Mouse (Mus musculus): Measurements from ENCODE around the gene Crip2. TPM values are rescaled to one million over a fixed set of nuclear protein-coding genes. Genes with fewer than 3 reads are reported as not detected.

The Crip2 gene
- total and polyA plus RNA-seq, 2 experiments from 2014 or later, result 198 to 533 TPM

- Histone ChIP-seq H3K4me3 (ENCODE audit: low read depth, low read length) (no peak overlapping the region), H3K4me1 (ENCODE audit: insufficient read depth) (peaks cover 11% of the 10 kb centered on the region; the same call in 1 of the 2 replicates), H3K36me3 (ENCODE audit: insufficient read depth) (no peaks in the 10 kb centered on the region), H3K27ac (ENCODE audit: low read depth, low read length) (no peak overlapping the region), H3K9me3 (ENCODE audit: low read length) (no peaks in the 10 kb centered on the region), H3K4me2 (ENCODE audit: low read depth) (no peak overlapping the region), H3K9ac (no peak overlapping the region), H3K27me3 (ENCODE audit: insufficient read depth, low read length) (no peaks in the 10 kb centered on the region)
- DNase-seq (no peak), ATAC-seq (no peak)
- WGBS, result 91% methylated on average over 8 of the region's 8 CpGs
- no peak for TF ChIP-seq CTCF (IDR thresholded peaks at IDR 0.05; ENCODE audit: low read depth)
Measured at GRCm38 (mm10) chr12:113157971-113158370, 17.9 kb downstream of the Crip2 start.

- no peak overlapping the region for H3K4me2 ChIP-seq (ENCODE audit: low read depth)
- no peaks in the 10 kb centered on the region for H3K9me3 ChIP-seq (ENCODE audit: low read length)
- H3K27me3 ChIP-seq (ENCODE audit: insufficient read depth, low read length), result no peaks in the 10 kb centered on the region
- ATAC-seq (peak; percentile 93), DNase-seq (peak; percentile 61)
- no peak for TF ChIP-seq CTCF (IDR thresholded peaks at IDR 0.05; ENCODE audit: low read depth)
- no peak overlapping the region for H3K4me3 ChIP-seq (ENCODE audit: low read depth, low read length)
- peak overlapping the region; percentile 59 for H3K27ac ChIP-seq (ENCODE audit: low read depth, low read length)
- WGBS, result 52% methylated on average over 11 of the region's 11 CpGs
- H3K36me3 ChIP-seq (ENCODE audit: insufficient read depth), result 0 out of 2 replicates have a peak, but pooled peaks cover 4% of the 10 kb centered on the region
- no peaks in the 10 kb centered on the region for H3K4me1 ChIP-seq (ENCODE audit: insufficient read depth)
- no peak overlapping the region for H3K9ac ChIP-seq
Measured at GRCm38 (mm10) chr12:113163561-113164006, 23.5 kb downstream of the Crip2 start.

- Histone ChIP-seq H3K4me3 (ENCODE audit: low read depth, low read length) (no peak overlapping the region), H3K36me3 (ENCODE audit: insufficient read depth) (0 out of 2 replicates have a peak, but pooled peaks cover 4% of the 10 kb centered on the region), H3K27ac (ENCODE audit: low read depth, low read length) (no peak overlapping the region), H3K9me3 (ENCODE audit: low read length) (no peaks in the 10 kb centered on the region), H3K4me2 (ENCODE audit: low read depth) (no peak overlapping the region), H3K4me1 (ENCODE audit: insufficient read depth) (no peaks in the 10 kb centered on the region), H3K27me3 (ENCODE audit: insufficient read depth, low read length) (no peaks in the 10 kb centered on the region), H3K9ac (no peak overlapping the region)
- 89% methylated on average over 9 of the region's 9 CpGs for WGBS
- no peak for TF ChIP-seq CTCF (IDR thresholded peaks at IDR 0.05; ENCODE audit: low read depth)
- DNase-seq (no peak), ATAC-seq (no peak)
Measured at GRCm38 (mm10) chr12:113168031-113168536, 28.0 kb downstream of the Crip2 start.

- ATAC-seq (no peak), DNase-seq (no peak)
- TF ChIP-seq CTCF (IDR thresholded peaks at IDR 0.05; ENCODE audit: low read depth), result no peak
- Histone ChIP-seq H3K4me2 (ENCODE audit: low read depth) (no peak overlapping the region), H3K9me3 (ENCODE audit: low read length) (no peaks in the 10 kb centered on the region), H3K4me1 (ENCODE audit: insufficient read depth) (no peaks in the 10 kb centered on the region), H3K27ac (ENCODE audit: low read depth, low read length) (no peak overlapping the region), H3K9ac (no peak overlapping the region), H3K36me3 (ENCODE audit: insufficient read depth) (no peaks in the 10 kb centered on the region), H3K4me3 (ENCODE audit: low read depth, low read length) (no peak overlapping the region), H3K27me3 (ENCODE audit: insufficient read depth, low read length) (no peaks in the 10 kb centered on the region)
- whole genome bisulfite sequencing, result 90% methylated on average over 18 of the region's 18 CpGs
Measured at GRCm38 (mm10) chr12:113176960-113177725, 37.1 kb downstream of the Crip2 start.

GRCm38 (mm10) chr12:113181020-113181419 lies 41.0 kb downstream of the Crip2 start:
- TF ChIP-seq CTCF (IDR thresholded peaks at IDR 0.05; ENCODE audit: low read depth), result no peak
- H3K9ac ChIP-seq, result no peak overlapping the region
- 70% methylated on average over 4 of the region's 4 CpGs for WGBS
- DNase-seq (no peak), ATAC-seq (no peak)
- H3K4me1 ChIP-seq (ENCODE audit: insufficient read depth), result no peaks in the 10 kb centered on the region
- no peak overlapping the region for H3K4me3 ChIP-seq (ENCODE audit: low read depth, low read length)
- no peaks in the 10 kb centered on the region for H3K36me3 ChIP-seq (ENCODE audit: insufficient read depth)
- no peak overlapping the region for H3K4me2 ChIP-seq (ENCODE audit: low read depth)
- H3K27me3 ChIP-seq (ENCODE audit: insufficient read depth, low read length), result no peaks in the 10 kb centered on the region
- no peaks in the 10 kb centered on the region for H3K9me3 ChIP-seq (ENCODE audit: low read length)
- H3K27ac ChIP-seq (ENCODE audit: low read depth, low read length), result no peak overlapping the region

GRCm38 (mm10) chr12:113184945-113185344 lies 44.9 kb downstream of the Crip2 start:
- no peak overlapping the region for H3K4me2 ChIP-seq (ENCODE audit: low read depth)
- ATAC-seq (no peak), DNase-seq (no peak)
- H3K36me3 ChIP-seq (ENCODE audit: insufficient read depth), result peaks cover 18% of the 10 kb centered on the region
- no peak for TF ChIP-seq CTCF (IDR thresholded peaks at IDR 0.05; ENCODE audit: low read depth)
- no peak overlapping the region for H3K4me3 ChIP-seq (ENCODE audit: low read depth, low read length)
- no peak overlapping the region for H3K27ac ChIP-seq (ENCODE audit: low read depth, low read length)
- H3K27me3 ChIP-seq (ENCODE audit: insufficient read depth, low read length), result no peaks in the 10 kb centered on the region
- H3K9me3 ChIP-seq (ENCODE audit: low read length), result no peaks in the 10 kb centered on the region
- 59% methylated on average over 5 of the region's 5 CpGs for WGBS
- peaks cover 9% of the 10 kb centered on the region for H3K4me1 ChIP-seq (ENCODE audit: insufficient read depth)
- H3K9ac ChIP-seq, result no peak overlapping the region
